Mouse (Mus musculus) limb, embryonic 14.5 days (tissue): ENCODE data around the gene Fbxo44. TPM values are rescaled to one million over a fixed set of nuclear protein-coding genes. Genes with fewer than 3 reads are reported as not detected.
A peak's percentile ranks its signal among the peaks of the same experiment; 100 is the strongest.

Experiments
- ATAC-seq: fragments of 200-750 bp; cut with Nextera tagmentation; 2 replicates; pipeline ENCODE4 v1.8.0; 2017; ENCODE audit warnings: low read depth, moderate number of reproducible peaks, moderate TSS enrichment; ENCODE audit not compliant: low FRiP score
- DNase-seq: peaks from one replicate; pipeline ENCODE4 v3.0.0-alpha.2; 2015; ENCODE audit warnings: low spot score
- H3K27ac ChIP-seq: fragments of 300-500 bp; sonication (generic); replicated peaks from 2 replicates; pipeline ENCODE4 v1.5.1; 2014; ENCODE audit warnings: low read depth, mild to moderate bottlenecking, low read length, moderate library complexity, mixed read lengths
- H3K27me3 ChIP-seq: fragments of 300-500 bp; sonication (generic); 2 replicates; pipeline ENCODE4 v1.6.1; 2014; ENCODE audit warnings: low read length, mixed read lengths; ENCODE audit not compliant: control insufficient read depth, insufficient read depth
- H3K36me3 ChIP-seq: fragments of 300-500 bp; sonication (generic); 2 replicates; pipeline ENCODE4 v1.6.1; 2014; ENCODE audit warnings: mild to moderate bottlenecking, low read length, moderate library complexity, mixed read lengths; ENCODE audit not compliant: control insufficient read depth, insufficient read depth
- H3K4me1 ChIP-seq: fragments of 300-500 bp; sonication (generic); 2 replicates; pipeline ENCODE4 v1.6.1; 2014; ENCODE audit warnings: antibody characterized with exemption, low read length, mixed read lengths; ENCODE audit not compliant: control insufficient read depth, insufficient read depth
- H3K4me2 ChIP-seq: fragments of 300-500 bp; sonication (generic); replicated peaks from 2 replicates; pipeline ENCODE4 v1.6.1; 2014; ENCODE audit warnings: low read depth, mild to moderate bottlenecking, low read length, moderate library complexity; ENCODE audit not compliant: severe bottlenecking
- H3K4me3 ChIP-seq: fragments of 300-500 bp; sonication (generic); replicated peaks from 2 replicates; pipeline ENCODE4 v1.5.1; 2014; ENCODE audit warnings: low read length
- H3K9ac ChIP-seq: fragments of 300-500 bp; sonication (generic); 2 replicates; pipeline ENCODE4 v1.6.1; 2014; ENCODE audit warnings: mild to moderate bottlenecking, low read depth, low read length, moderate library complexity; ENCODE audit not compliant: severe bottlenecking
- H3K9me3 ChIP-seq: fragments of 300-500 bp; sonication (generic); 2 replicates; pipeline ENCODE4 v1.6.1; 2016; ENCODE audit warnings: low read length; ENCODE audit not compliant: control insufficient read depth
- POLR2A ChIP-seq: fragments of 200-500 bp; IDR thresholded peaks from 2 replicates; pipeline ENCODE4 v1.8.0; 2012; ENCODE audit warnings: inconsistent platforms, mild to moderate bottlenecking, moderate library complexity, borderline replicate concordance; ENCODE audit not compliant: insufficient read depth, insufficient read length; ENCODE audit errors: extremely low read depth
- WGBS: fragments of 180-500 bp; shearing (Covaris S2); extraction: QIAGEN DNeasy Blood & Tissue Kit; methylation state at CpG from one replicate; pipeline ENCODE4 v1.1.7; 2014; 5-methylcytosine and 5-hydroxymethylcytosine counted together
- polyA plus RNA-seq, 2 experiments: library from polyadenylated mRNA; depleted of rRNA in 1 of 2; stranded (reverse) in 1 of 2; unstranded in 1 of 2; fragments of >200 nt; fragmentation: Nextera tagmentation in 1 of 2; extraction: Ambion mirVana in 1 of 2; gene quantifications; 2 replicates each; pipeline versions ENCODE4 v1.2.1 to v1.2.3; 2012 to 2014

The Fbxo44 gene
- polyA plus RNA-seq, 2 experiments, result 8.1 to 21.1 TPM

DNA sequence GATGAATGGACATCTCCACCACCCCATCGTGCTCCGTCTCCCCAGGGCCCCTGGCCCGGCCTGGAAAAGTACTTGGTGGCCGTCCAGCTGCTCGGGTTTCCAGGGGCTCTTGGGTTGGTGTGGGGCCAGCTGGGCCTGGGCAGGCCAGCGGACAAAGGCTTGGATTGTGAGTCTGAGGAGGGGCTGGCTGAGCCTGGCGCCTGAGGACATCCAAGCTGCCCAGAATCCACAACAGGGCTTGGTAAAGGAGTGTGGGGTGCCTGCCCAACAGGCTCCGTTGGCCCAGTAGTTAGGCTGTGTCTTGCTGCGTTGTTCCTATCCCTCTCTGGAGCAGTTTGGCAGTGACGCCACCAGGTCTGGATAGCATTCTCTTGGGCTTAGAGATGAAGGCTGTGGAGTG lies 6.1 kb upstream of the Fbxo44 start:
- no peak; the same call in 1 of the 2 replicates for ATAC-seq
- no peak for TF ChIP-seq POLR2A
- H3K9ac ChIP-seq, result no peak overlapping the region

DNA sequence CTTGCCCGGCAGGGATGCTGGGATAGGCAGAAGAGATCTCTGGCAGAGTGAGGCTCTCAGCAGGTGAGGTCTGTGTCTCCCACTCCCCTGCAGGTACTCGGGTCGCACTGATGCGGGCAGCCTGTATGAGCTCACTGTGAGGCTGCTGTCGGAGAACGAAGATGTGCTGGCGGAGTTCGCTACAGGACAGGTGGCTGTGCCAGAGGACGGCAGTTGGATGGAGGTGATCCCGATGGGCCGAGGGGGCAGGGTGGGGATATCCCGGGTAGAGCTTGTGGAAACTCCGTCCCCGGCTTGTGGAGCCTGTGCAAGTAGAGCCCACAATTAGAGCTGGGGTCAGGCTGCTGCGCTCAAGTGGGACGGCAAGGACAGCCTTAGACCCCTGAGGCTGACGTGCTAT lies 5.3 kb upstream of the Fbxo44 start:
- Histone ChIP-seq H3K4me3 (no peak overlapping the region), H3K9me3 (no peaks in the 10 kb centered on the region), H3K27ac (no peak overlapping the region), H3K4me1 (0 out of 2 replicates have a peak, but pooled peaks cover 10% of the 10 kb centered on the region), H3K36me3 (no peaks in the 10 kb centered on the region), H3K4me2 (no peak overlapping the region), H3K27me3 (peaks cover 75% of the 10 kb centered on the region), H3K9ac (no peak overlapping the region)
- TF ChIP-seq POLR2A, result no peak
- 6% methylated on average over 14 of the region's 17 CpGs for WGBS
- ATAC-seq (no peak), DNase-seq (no peak)

More for the DNA sequence above, 6.1 kb upstream of the Fbxo44 start:
- no peak overlapping the region for H3K27ac ChIP-seq
- H3K4me3 ChIP-seq, result no peak overlapping the region; the same call in 1 of the 2 replicates
- H3K36me3 ChIP-seq, result no peaks in the 10 kb centered on the region
- 11% methylated on average over 10 of the region's 10 CpGs for WGBS
- peaks cover 70% of the 10 kb centered on the region for H3K27me3 ChIP-seq
- no peak for DNase-seq
- peak overlapping the region; percentile 31 for H3K4me2 ChIP-seq
- 0 out of 2 replicates have a peak, but pooled peaks cover 10% of the 10 kb centered on the region for H3K4me1 ChIP-seq
- H3K9me3 ChIP-seq, result no peaks in the 10 kb centered on the region

DNA sequence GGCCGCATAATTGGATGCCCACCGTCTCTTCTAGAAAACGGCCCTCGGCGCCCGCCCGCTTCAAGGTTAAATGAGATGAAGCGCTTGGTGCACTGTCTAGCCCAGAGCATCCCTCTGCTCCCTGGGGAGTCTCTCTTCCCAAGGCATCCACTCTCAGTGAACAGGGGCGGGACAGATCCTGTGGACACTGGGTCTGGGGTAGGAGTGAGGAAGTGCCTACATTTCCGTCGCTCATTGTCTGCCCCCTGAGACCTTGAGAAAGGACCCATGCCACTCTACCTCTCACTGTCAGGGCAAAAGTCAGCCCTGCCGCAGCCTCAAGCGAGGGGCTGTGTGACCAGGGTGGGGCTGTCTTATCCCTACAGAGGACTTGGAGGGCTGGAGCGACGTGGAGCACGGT lies 4.2 kb upstream of the Fbxo44 start:
- H3K27me3 ChIP-seq, result peaks cover 64% of the 10 kb centered on the region
- H3K27ac ChIP-seq, result no peak overlapping the region
- H3K9me3 ChIP-seq, result no peaks in the 10 kb centered on the region
- H3K9ac ChIP-seq, result no peak overlapping the region
- TF ChIP-seq POLR2A, result no peak
- no peaks in the 10 kb centered on the region for H3K36me3 ChIP-seq
- DNase-seq (no peak), ATAC-seq (no peak)
- 0 out of 2 replicates have a peak, but pooled peaks cover 11% of the 10 kb centered on the region for H3K4me1 ChIP-seq
- whole genome bisulfite sequencing, result 2% methylated on average over 16 of the region's 16 CpGs
- peak overlapping the region; percentile 33 for H3K4me3 ChIP-seq
- peak overlapping the region; percentile 56; the same call in 1 of the 2 replicates for H3K4me2 ChIP-seq

DNA sequence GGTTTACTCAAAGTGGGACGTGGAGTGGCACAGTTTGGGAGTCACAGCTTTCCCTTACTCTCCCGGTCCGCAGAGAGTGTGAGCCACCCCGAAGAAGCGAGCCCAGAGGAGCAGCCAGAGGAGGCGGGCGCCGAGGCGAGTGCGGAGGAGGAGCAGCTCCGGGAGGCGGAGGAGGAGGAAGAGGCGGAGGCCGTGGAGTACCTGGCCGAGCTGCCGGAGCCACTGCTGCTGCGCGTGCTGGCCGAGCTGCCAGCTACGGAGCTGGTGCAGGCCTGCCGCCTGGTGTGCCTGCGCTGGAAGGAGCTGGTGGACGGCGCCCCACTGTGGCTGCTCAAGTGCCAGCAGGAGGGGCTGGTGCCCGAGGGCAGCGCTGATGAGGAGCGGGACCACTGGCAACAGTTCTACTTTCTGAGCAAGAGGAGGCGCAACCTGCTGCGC lies 3.7 kb upstream of the Fbxo44 start:
- ATAC-seq, result no peak
- peaks cover 16% of the 10 kb centered on the region for H3K4me1 ChIP-seq
- under 1% methylated on average over 16 of the region's 29 CpGs for WGBS

DNA sequence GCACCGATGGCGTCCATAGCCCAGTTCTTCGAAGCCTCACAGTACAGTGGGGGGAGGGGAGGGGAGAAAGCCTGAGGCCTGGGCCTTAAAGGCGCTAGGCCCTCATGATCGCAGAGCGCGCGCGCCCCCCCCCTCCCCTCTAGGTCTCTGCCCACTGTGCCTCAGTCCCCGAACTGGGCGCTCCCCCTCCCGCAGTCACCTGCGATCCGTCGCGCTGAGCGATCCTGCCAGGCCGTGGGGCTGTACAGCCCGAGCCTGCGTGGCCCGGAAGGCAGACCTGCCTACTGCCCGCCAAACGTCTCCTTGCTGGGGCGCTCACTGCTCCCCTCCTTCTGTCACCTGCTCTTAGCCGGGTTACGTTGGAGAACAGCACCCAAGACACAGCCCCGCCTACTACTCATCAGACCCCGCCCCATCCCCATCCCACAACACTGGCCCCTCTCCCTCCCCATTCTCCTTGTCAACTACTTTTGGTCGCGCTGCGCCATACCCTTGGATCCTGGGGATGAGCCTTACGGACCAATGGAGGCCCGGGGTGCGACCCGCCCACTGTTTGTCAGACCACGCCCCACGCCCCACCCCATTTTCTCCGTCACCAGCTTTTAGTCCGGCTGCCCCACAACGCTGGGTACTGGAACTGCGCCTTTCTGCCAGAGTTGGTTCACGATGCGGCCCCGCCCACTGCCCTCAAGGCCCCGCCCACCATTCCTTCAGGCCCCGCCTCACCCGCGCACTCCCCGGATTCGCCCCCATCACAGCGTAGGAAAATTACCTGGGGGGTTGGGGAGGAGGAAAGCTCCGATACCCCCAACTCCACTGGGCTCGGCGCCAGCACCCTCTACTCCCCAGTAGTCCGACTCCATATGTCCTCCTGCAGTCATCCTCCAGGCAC lies 492 bp downstream of the Fbxo44 start:
- WGBS, result under 1% methylated on average over 39 of the region's 55 CpGs
- no peak for TF ChIP-seq POLR2A
- H3K27ac ChIP-seq, result no peak overlapping the region; the same call in 1 of the 2 replicates

More for the DNA sequence above, 3.7 kb upstream of the Fbxo44 start:
- TF ChIP-seq POLR2A, result no peak
- H3K36me3 ChIP-seq, result no peaks in the 10 kb centered on the region
- peak overlapping the region; percentile 56 for H3K4me2 ChIP-seq
- peak; percentile 55 for DNase-seq
- peaks cover 63% of the 10 kb centered on the region for H3K27me3 ChIP-seq
- H3K9ac ChIP-seq, result peak overlapping the region; percentile 25; the same call in 1 of the 2 replicates
- H3K9me3 ChIP-seq, result no peaks in the 10 kb centered on the region
- peak overlapping the region; percentile 33 for H3K4me3 ChIP-seq
- no peak overlapping the region for H3K27ac ChIP-seq

More for the DNA sequence above, 492 bp downstream of the Fbxo44 start:
- peak; percentile 89 for ATAC-seq
- Histone ChIP-seq H3K4me2 (peak overlapping the region; percentile 99), H3K4me1 (peaks cover 18% of the 10 kb centered on the region), H3K4me3 (peak overlapping the region; percentile 67), H3K9ac (peak overlapping the region; percentile 67), H3K9me3 (no peaks in the 10 kb centered on the region), H3K27me3 (peaks cover 40% of the 10 kb centered on the region), H3K36me3 (0 out of 2 replicates have a peak, but pooled peaks cover 20% of the 10 kb centered on the region)
- peak; percentile 92 for DNase-seq
